Mouse (Mus musculus) liver, embryonic 15.5 days (tissue): ENCODE data around the gene Emc10. TPM values are rescaled to one million over a fixed set of nuclear protein-coding genes. Genes with fewer than 3 reads are reported as not detected.

Experiments
- ATAC-seq: fragments of 200-750 bp; cut with Nextera tagmentation; 2 replicates; pipeline ENCODE4 v1.8.0; 2017; ENCODE audit warnings: moderate number of reproducible peaks, mild to moderate bottlenecking, moderate library complexity; ENCODE audit not compliant: insufficient read depth
- H3K27ac ChIP-seq: fragments of 300-500 bp; sonication (generic); replicated peaks from 2 replicates; pipeline ENCODE4 v1.5.1; 2015; ENCODE audit warnings: mild to moderate bottlenecking, inconsistent platforms
- H3K27me3 ChIP-seq: fragments of 300-500 bp; sonication (generic); 2 replicates; pipeline ENCODE4 v1.6.1; 2015; ENCODE audit warnings: mild to moderate bottlenecking, inconsistent platforms
- H3K36me3 ChIP-seq: fragments of 300-500 bp; sonication (generic); replicated peaks from 2 replicates; pipeline ENCODE4 v1.6.1; 2015; ENCODE audit warnings: moderate library complexity, mild to moderate bottlenecking, inconsistent platforms
- H3K4me1 ChIP-seq: fragments of 300-500 bp; sonication (generic); replicated peaks from 2 replicates; pipeline ENCODE4 v1.6.1; 2015; ENCODE audit warnings: inconsistent platforms
- H3K4me2 ChIP-seq: fragments of 300-500 bp; sonication (generic); 2 replicates; pipeline ENCODE4 v1.6.1; 2015; ENCODE audit warnings: moderate library complexity, mild to moderate bottlenecking, inconsistent platforms
- H3K4me3 ChIP-seq: fragments of 300-500 bp; sonication (generic); replicated peaks from 2 replicates; pipeline ENCODE4 v1.5.1; 2015; ENCODE audit warnings: mild to moderate bottlenecking, inconsistent platforms
- H3K9ac ChIP-seq: fragments of 300-500 bp; sonication (generic); 2 replicates; pipeline ENCODE4 v1.6.1; 2015; ENCODE audit warnings: moderate library complexity, mild to moderate bottlenecking, inconsistent platforms
- H3K9me3 ChIP-seq: fragments of 300-500 bp; sonication (generic); replicated peaks from 2 replicates; pipeline ENCODE4 v1.6.1; 2016; ENCODE audit warnings: inconsistent platforms
- WGBS: fragments of 180-500 bp; shearing (Covaris S2); methylation state at CpG from one replicate; pipeline ENCODE4 v1.1.7; 2015; ENCODE audit warnings: mixed read lengths; ENCODE audit not compliant: insufficient replicate concordance; 5-methylcytosine and 5-hydroxymethylcytosine counted together
- polyA plus RNA-seq: library from polyadenylated mRNA; unstranded; fragments of >200 nt; fragmentation: Nextera tagmentation; extraction: Ambion mirVana; gene quantifications from 2 replicates; pipeline ENCODE4 v1.2.1, GENCODE M21; 2015

Gene Emc10
- polyA plus RNA-seq, 1 experiment from 2014 or later = 45.9 TPM

DNA sequence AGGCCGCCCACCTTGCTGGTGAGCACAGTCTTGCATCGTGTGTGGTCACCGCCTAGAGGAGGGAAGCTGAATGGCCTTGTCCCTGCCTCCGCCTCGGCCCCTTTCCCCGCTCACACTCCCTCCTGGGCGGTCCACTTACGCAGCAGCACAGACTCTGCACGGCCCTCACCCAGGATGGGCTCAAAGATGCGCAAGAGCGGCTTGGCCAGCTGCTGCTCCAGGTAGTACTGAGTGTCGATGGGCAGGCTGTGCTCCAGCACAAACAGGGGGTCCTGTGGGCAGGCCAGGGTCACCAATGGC, 37.4 kb upstream of the Emc10 start:
- Histone ChIP-seq H3K9me3 (no peaks in the 10 kb centered on the region), H3K27me3 (peaks cover 10% of the 10 kb centered on the region), H3K4me1 (0 out of 2 replicates have a peak, but pooled peaks cover 5% of the 10 kb centered on the region), H3K4me3 (no peak overlapping the region), H3K9ac (no peak overlapping the region), H3K27ac (no peak overlapping the region), H3K4me2 (no peak overlapping the region), H3K36me3 (peaks cover 67% of the 10 kb centered on the region)
- ATAC-seq = no peak
- 89% methylated on average over 12 of the region's 12 CpGs for WGBS

DNA sequence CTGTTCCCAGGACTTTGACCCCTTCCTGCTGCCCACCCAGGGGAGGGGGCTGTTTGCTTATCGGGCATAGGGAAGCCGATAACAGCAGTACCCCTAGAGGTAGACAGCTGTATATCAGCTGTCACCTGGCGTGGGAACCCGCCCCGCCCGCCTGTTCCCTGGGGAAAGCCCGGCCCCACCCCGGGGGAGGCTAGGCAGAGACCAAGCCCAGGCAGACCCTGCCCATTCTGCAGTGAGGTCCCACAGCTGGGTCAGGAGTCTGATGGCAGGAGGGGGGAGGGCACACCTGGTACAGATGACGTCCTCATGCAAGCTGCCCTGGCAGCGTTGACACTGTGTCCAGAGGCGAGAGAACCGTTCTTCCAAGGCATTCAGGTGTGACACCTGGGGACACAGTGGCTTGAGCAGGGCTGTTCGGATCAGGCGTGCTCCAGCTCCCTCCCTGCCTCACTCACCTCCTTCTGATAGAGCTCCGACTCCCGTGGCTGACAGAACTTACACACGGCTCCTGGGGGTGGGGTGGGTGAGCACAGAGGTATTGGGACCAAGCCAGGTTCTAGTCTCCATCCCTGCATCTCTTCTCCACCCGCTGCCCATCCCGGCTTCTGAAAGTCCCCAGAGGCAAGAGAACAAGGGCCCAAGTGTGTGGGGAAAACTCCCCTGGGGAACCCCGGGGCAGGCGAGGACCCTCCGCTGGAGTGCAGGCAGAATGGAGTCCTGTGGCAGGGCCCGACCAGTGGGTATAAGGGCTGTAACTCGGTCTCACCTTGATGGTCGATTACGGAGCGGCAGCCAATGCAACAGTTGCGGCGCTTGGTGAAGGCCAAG, 36.8 kb upstream of the Emc10 start:
- Histone ChIP-seq H3K4me3 (no peak overlapping the region), H3K9ac (no peak overlapping the region), H3K4me1 (peaks cover 10% of the 10 kb centered on the region), H3K27ac (no peak overlapping the region), H3K36me3 (peaks cover 61% of the 10 kb centered on the region), H3K27me3 (peaks cover 15% of the 10 kb centered on the region), H3K9me3 (no peaks in the 10 kb centered on the region), H3K4me2 (no peak overlapping the region)
- ATAC-seq = no peak
- 76% methylated on average over 29 of the region's 29 CpGs for WGBS

DNA sequence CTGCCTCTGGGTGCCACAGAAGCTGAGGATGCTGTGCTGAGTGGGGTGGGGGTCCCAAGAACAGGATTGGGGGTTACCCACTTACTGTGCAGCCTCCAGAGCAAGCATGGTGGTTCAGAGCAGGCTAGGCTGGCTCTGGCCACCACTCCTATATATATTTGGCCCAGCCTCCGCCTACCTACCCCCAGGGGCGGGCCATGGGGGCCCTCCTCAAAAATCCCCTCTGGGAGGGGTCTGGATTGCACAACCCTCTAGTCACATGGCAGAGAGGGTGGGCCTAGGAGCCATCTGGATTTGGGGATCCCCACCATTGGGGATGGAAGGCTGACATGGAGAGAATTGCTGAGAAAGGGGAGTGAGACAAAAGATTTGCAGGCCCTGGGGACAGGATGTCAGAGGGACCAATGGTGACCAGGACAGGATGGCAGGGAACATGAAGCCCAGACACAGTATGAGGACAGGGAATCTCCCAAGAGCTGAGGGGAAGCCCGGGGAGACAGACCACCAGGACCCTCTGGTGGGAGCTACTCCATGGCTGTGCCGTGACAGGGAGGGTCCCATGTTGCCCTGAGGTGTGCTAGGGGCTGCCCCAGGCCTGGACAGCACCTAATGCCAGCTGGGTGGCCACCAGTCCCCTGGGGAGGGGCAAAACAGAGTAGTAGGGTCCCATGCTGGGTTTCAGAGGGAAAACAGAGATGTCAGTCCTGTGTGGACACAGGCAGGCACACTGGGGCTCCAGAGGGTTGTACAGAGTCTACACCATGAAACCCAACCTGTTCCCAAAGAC, 35.8 kb upstream of the Emc10 start, which contains the start of gene Spib:
Gene Spib, minus strand, starts transcription at position 126 of the 787 bp plus-strand sequence.
- peaks cover 51% of the 10 kb centered on the region for H3K36me3 ChIP-seq
- no peaks in the 10 kb centered on the region for H3K9me3 ChIP-seq
- H3K4me1 ChIP-seq = peaks cover 19% of the 10 kb centered on the region
- no peak within 1 kb of the TSS for H3K4me2 ChIP-seq
- no peak within 1 kb of the TSS for H3K9ac ChIP-seq
- H3K27ac ChIP-seq = no peak within 1 kb of the TSS
- no peak for ATAC-seq
- 67% methylated on average over 4 of the region's 4 CpGs for WGBS
- no peak within 1 kb of the TSS for H3K4me3 ChIP-seq
- peaks cover 17% of the 10 kb centered on the region for H3K27me3 ChIP-seq

DNA sequence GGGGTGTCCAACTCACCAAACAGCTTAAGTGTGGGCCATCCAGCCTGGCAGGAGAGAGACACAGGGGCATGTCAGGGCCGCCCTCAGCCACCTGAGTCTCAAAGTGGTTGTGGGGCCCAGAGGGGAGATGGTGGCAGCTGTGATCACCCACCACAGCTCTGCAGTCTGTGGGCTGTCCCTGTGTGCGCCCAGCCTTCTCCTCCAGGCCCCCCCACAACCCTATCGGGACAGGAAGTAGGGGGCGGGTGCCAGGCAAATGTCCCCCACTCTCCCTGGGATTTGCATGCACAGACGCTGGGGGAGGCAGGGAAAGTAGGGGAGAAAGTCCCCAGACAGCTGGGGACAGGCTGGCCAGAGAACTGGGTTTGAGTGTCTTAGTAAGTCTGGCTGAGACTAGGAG, 34.9 kb upstream of the Emc10 start:
- H3K4me2 ChIP-seq = no peak overlapping the region
- 23% methylated on average over 5 of the region's 5 CpGs for WGBS
- no peaks in the 10 kb centered on the region for H3K9me3 ChIP-seq
- peaks cover 26% of the 10 kb centered on the region for H3K27me3 ChIP-seq
- peaks cover 19% of the 10 kb centered on the region for H3K4me1 ChIP-seq
- no peak overlapping the region for H3K27ac ChIP-seq
- no peak overlapping the region for H3K4me3 ChIP-seq
- no peak overlapping the region for H3K9ac ChIP-seq
- H3K36me3 ChIP-seq = peaks cover 42% of the 10 kb centered on the region
- ATAC-seq = no peak

DNA sequence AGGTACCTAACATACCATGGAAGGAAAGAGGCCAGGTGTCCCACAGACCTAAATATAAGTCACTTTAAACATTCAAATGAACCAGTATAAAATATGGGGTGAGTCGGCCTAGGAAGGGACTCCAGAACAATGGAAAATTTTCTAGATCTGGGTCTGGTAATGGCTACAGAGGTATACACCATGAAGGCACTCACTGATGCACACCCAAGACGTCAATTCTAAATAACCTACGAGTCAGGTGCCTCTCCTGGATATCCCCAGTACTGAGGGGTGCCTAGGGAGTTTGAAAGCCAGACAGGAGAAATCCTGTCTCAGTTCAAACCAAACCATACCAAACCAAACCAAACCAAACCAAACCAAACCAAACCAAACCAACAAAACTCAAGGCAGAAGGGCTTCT, 34.2 kb upstream of the Emc10 start:
- Histone ChIP-seq H3K27ac (no peak overlapping the region), H3K36me3 (peaks cover 35% of the 10 kb centered on the region), H3K4me1 (peaks cover 19% of the 10 kb centered on the region), H3K9me3 (no peaks in the 10 kb centered on the region), H3K4me2 (no peak overlapping the region), H3K9ac (no peak overlapping the region), H3K27me3 (peaks cover 33% of the 10 kb centered on the region), H3K4me3 (no peak overlapping the region)
- ATAC-seq = no peak
- WGBS = 57% methylated on average over 3 of the region's 3 CpGs

DNA sequence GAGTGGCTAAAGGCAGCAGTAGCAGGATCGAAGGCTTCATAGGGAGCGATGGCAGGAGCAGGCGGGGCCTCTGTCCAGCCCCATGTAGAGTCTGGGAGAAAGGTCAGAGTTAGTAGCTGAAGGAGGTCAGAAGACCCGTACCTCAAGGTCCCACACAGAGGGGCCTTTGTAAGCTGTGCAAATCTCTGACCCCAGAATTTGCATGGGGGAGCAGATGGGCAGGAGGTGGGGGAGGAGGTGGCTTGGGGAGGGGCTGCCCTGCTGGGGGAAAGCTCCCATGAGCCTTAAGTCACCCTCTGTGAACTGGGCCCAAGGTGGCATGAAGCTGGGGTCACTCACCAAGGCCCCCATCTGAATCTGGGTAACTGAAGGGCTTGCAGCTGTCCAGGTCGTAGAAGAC, 33.2 kb upstream of the Emc10 start:
- peaks cover 19% of the 10 kb centered on the region for H3K4me1 ChIP-seq
- H3K4me3 ChIP-seq = no peak overlapping the region
- no peak overlapping the region for H3K9ac ChIP-seq
- H3K4me2 ChIP-seq = no peak overlapping the region
- H3K27ac ChIP-seq = no peak overlapping the region
- no peaks in the 10 kb centered on the region for H3K9me3 ChIP-seq
- H3K27me3 ChIP-seq = peaks cover 43% of the 10 kb centered on the region
- 66% methylated on average over 5 of the region's 5 CpGs for WGBS
- H3K36me3 ChIP-seq = peaks cover 25% of the 10 kb centered on the region
- ATAC-seq = no peak

DNA sequence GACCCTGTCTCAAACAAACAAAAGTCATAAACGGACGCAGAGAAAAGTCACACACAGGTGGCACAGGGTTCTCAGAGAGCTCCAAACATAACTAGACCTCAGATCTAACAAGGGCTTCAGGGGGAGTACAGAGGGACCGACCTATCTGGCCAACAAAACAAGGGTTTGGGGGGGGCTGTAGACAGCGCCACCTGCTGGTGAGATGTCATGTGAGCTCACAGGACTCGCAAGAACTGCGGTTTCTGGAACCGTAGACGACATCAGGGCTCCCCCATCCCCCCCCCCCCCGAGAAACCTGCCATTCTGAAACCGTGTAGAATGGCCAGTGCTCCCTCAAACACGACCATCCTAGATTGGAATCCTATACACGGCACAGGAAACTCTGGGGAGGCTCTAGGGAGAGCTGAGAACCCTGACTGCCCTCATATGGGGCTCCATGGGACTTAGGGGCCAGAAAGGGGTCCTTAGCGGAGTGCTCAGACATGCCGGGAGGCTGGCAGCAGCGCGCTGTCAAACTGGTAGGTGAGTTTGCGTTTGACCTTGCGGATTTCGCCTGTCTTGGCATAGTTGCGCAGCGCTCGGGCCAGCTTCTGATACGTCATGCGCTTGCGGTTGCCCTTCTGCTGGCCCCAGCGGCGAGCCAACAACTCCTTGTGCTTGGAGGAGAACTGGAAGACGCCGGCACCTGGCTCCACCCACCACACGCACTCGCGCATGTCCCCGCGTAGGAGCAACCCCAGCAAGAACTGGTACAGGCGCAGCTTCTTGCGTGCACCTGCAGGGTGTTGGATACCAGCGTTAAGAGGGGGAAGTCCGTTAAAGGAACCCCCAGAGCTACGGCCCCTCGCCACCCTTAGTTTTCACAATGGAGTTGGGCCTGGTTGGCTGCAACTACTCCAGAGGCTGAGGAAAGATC, 31.4 kb upstream of the Emc10 start:
- Histone ChIP-seq H3K4me3 (peak overlapping the region; percentile 56), H3K9ac (peak overlapping the region; percentile 54; the same call in 1 of the 2 replicates), H3K27ac (no peak overlapping the region; the same call in 1 of the 2 replicates), H3K9me3 (no peaks in the 10 kb centered on the region), H3K27me3 (peaks cover 61% of the 10 kb centered on the region), H3K4me2 (peak overlapping the region; percentile 90), H3K36me3 (peaks cover 7% of the 10 kb centered on the region; the same call in 1 of the 2 replicates), H3K4me1 (peaks cover 17% of the 10 kb centered on the region)
- ATAC-seq = peak; percentile 55
- WGBS = 4% methylated on average over 40 of the region's 40 CpGs

DNA sequence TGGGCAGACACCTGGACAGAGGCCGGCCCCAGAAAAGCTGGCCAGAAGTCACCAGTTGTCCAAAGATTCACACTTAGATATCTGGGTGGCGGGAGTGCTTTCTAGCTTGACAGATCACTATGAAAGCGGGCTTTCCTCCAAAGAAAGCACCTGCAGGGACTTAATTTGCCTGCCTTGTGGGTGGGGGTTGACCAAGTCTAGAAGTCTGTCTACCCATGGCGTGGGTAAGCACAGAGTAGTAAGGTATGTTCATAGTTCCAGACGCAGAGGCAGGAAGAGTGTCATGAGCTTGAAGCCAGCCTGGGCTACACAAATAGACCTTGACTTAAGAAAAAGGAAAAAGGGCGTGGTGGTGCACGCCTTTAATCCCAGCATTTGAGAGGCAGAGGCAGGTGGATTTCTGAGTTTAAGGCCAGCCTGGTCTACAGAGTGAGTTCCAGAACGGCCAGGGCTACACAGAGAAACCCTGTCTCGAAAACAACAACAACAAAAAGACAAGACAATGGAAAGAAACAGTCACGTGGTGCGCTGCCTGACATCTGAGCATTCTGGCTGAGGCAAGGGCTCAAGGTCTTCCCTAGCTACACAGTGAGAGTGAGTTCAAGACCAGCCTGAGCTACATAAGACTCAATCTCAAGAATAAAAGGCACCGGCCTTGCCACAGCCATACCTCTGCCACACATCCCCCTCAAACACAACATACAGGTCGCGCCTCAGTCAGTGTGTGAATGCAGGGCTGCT, 30.3 kb upstream of the Emc10 start:
- WGBS = 78% methylated on average over 14 of the region's 14 CpGs
- ATAC-seq = no peak

DNA sequence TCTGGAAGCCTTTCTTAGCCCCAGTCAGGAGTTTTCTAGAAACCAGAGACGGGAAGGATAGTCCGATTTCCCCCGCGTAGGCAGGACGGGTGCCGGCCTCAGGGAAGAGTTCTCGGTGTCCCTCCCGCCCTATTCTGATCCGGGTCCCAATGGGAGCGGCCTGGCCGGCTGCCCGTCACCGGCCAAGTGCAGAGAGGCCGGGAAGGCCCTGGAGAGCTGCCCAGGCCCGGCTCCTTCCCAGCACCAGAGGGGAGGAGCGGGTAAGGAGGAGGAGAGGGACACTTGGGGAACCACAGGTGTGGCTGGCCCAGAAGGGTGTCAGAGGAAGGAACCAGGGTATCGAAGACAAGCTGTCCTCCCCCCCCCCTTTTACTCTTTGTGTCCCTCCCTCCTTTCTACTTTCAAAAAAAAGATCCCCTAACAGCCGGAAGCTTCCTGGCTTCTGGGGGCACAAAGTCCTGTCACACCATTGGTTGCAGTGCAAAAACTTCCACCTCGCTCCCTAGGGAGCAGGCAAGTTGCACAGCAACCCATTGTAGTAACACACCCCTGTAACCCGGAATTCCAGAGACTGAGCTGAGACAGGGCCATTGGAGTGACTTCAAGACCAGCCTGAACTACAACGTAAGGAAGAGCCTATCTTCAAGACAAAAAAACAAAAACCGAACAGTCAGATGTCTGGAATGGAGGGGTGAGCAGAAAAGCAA, 28.9 kb upstream of the Emc10 start:
- 14% methylated on average over 22 of the region's 22 CpGs for WGBS
- no peak for ATAC-seq
- Histone ChIP-seq H3K9me3 (no peaks in the 10 kb centered on the region), H3K4me2 (no peak overlapping the region), H3K27ac (no peak overlapping the region), H3K27me3 (peaks cover 83% of the 10 kb centered on the region), H3K9ac (no peak overlapping the region), H3K4me3 (no peak overlapping the region), H3K4me1 (peaks cover 21% of the 10 kb centered on the region), H3K36me3 (no peaks in the 10 kb centered on the region)

More for the DNA sequence above, 30.3 kb upstream of the Emc10 start:
- H3K4me2 ChIP-seq = no peak overlapping the region
- no peaks in the 10 kb centered on the region for H3K9me3 ChIP-seq
- peaks cover 19% of the 10 kb centered on the region for H3K4me1 ChIP-seq
- no peak overlapping the region for H3K4me3 ChIP-seq
- peaks cover 72% of the 10 kb centered on the region for H3K27me3 ChIP-seq
- H3K9ac ChIP-seq = no peak overlapping the region
- H3K27ac ChIP-seq = no peak overlapping the region
- H3K36me3 ChIP-seq = no peaks in the 10 kb centered on the region

DNA sequence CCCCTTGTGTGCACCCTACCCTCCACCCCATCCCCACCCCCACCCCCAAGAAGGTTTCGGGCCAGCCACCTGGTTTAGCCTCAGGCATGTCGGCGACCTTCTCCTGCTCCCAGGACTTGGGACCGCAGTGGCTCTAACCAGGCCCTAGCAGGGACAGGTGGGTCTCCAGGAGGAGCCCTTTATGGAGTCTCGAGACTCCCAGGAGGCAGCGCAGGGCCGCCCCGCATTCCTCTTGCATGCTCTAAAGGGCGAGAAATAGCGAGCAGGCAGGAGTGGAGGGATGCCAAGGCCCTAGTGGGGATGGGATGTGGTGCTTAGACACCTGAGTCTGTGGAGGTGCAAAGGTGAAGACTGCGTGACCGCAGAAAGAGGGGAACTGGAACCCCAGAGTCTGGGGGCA, 28.2 kb upstream of the Emc10 start, which contains the start of gene Mybpc2:
Gene Mybpc2, minus strand, starts transcription at position 155 of the 400 bp plus-strand sequence.
- H3K36me3 ChIP-seq = no peaks in the 10 kb centered on the region
- WGBS = 23% methylated on average over 12 of the region's 12 CpGs
- peaks cover 21% of the 10 kb centered on the region for H3K4me1 ChIP-seq
- peaks cover 87% of the 10 kb centered on the region for H3K27me3 ChIP-seq
- H3K4me2 ChIP-seq = no peak within 1 kb of the TSS
- H3K27ac ChIP-seq = no peak within 1 kb of the TSS
- no peak within 1 kb of the TSS for H3K4me3 ChIP-seq
- H3K9me3 ChIP-seq = no peaks in the 10 kb centered on the region
- ATAC-seq = no peak
- no peak within 1 kb of the TSS for H3K9ac ChIP-seq
